Mouse (Mus musculus): ENCODE results near the gene Tmem54.

Gene Tmem54

GRCm38 (mm10) chr4:129105356-129105755, at the start of gene Tmem54:
Gene Tmem54, plus strand, starts transcription at chr4:129105548.
- in situ Hi-C loops (cut with MboI, MseI) = loop anchor here in 1 of 2 experiments (25.0 kb wide), 1 partner anchor 1457 kb away; the partner anchor contains the start of gene Nkain1

DNA sequence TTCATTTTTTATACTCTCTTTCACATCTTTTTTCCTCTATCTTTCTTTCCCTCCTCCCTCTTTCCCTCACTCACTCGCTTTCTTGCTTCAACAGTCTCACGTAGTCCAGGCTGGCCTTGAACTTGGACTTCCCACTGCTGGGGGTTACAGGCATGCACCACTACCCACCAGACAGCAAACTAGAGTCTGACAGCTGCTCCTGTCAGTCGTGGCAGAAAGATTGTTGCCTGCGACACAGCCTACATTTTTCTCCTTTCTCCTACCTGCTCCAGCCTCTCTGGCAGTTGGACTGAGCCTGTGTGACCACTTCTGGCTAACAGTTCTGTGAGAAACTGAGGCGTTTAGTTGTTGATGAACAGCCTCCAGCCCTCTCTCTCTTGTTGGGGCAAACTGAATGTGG, 49.8 kb upstream of the Tmem54 start:
- in situ Hi-C loops (cut with MboI, MseI) = loop anchor here (5.0 kb wide), 2 partner anchors 33 to 43 kb away; no protein-coding TSS in a partner anchor

DNA sequence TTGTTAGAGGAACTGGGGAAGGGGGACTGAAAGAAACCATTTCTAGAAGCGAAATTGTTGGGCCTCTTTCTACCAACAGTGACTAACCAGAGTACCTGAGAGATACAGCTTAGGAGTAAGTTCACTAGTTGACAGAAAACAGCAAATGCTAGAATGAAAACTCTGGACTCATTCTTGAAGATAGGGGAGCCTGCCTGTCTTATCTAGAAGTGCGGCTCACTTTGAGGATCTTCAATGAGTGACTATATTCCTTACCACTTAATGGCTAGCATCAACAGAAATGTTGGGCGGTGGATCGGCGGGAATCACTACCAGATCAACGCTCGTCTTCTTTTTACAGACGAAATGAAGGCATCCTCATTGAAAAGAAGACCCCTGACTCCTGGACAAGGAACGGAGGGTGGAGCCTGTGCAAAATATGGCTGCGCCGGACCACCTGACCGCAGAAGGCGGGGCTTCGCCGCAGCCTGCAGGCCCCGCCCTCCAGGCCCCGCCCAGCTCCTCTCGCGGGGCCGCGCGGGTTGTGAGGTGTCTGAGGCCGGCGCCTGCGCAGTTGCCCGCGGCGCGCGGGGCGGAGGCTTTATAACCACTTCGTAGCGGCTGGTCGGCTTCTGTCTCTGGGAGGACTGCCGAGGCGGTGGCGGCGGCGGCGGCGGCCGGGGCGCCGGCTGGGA, 47.7 kb upstream of the Tmem54 start:
- in situ Hi-C loops (cut with MboI, MseI) = loop anchor here (5.0 kb wide), 2 partner anchors 35 to 45 kb away; no protein-coding TSS in a partner anchor

- in situ Hi-C loops (cut with MboI, MseI) = loop anchor here (5.0 kb wide), 2 partner anchors 36 to 46 kb away; no protein-coding TSS in a partner anchor
These were observed 46.9 kb upstream of the Tmem54 start, which contains the start of gene Rnf19b for GRCm38 (mm10) chr4:129058207-129059092. Gene Rnf19b, plus strand, starts transcription at chr4:129058271.

GRCm38 (mm10) chr4:129059125-129059551, 46.2 kb upstream of the Tmem54 start:
- in situ Hi-C loops (cut with MboI, MseI) = loop anchor here (5.0 kb wide), 2 partner anchors 37 to 47 kb away; no protein-coding TSS in a partner anchor

- in situ Hi-C loops (cut with MboI, MseI) = loop anchor here (5.0 kb wide), 2 partner anchors 38 to 48 kb away; no protein-coding TSS in a partner anchor
These were observed 45.4 kb upstream of the Tmem54 start for GRCm38 (mm10) chr4:129059922-129060321.

DNA sequence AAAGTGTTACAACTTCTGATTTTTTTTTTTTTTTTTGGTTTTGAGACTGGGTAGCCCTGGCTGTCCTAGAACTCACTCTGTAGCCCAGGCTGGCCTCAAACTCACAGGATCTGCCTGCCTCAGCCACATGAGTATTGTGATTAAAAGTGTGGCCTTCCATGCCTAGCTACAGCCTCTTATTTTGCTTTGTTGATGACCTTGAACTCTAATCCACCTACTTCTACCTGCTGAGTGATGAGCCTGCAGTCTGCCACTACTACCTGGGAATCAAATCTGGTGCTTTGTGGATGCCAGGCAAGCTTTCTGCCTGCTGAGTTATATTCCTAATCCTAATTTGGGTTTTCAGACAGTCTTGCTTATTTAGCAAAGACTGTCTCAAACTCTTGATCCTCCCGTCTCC, 43.9 kb upstream of the Tmem54 start:
- in situ Hi-C loops (cut with MboI, MseI) = no loop called here

DNA sequence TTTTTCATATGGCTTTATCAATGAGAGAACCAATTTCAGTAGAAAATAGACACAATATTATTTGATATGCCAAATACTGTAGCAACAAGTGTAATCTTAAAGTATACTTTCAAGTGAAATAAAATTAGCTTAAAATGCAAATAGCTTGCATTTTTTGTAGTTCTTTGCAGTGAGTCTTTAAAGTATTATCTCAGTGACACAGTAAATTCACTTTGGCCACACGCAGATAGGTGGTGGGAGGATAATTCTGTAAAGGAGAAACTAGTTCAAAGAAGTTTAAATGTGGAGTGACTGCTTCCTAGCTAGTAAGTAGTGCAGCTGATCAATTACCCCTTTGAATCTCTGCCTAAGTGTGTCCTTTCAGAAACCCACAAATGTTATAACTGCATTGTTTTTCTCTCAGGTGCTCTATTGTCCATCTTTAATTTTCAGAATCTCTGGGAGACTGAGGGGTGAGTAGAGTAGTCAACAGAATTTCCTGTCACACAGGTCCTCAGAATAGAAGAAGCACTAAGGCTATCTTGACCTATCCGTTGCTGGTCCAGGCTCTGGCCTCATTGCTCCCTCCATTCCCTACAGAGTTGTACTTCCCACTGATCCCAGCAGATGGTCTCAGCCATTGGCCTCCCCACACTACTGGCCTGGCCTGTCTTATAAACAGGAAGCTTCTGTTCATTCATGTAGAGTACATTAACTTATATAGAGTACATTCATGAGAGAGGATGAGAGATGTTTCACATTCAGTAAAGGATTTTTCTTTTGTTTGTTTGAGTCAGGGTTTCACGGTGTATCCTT, 42.9 kb upstream of the Tmem54 start:
- in situ Hi-C loops (cut with MboI, MseI) = no loop called here

GRCm38 (mm10) chr4:129065688-129066236, 39.6 kb upstream of the Tmem54 start:
- in situ Hi-C loops (cut with MboI, MseI) = no loop called here

- in situ Hi-C loops (cut with MboI, MseI) = no loop called here
These were observed 37.5 kb upstream of the Tmem54 start for GRCm38 (mm10) chr4:129067638-129068415.

- in situ Hi-C loops (cut with MboI, MseI) = no loop called here
These were observed 36.5 kb upstream of the Tmem54 start for GRCm38 (mm10) chr4:129068848-129069247.

DNA sequence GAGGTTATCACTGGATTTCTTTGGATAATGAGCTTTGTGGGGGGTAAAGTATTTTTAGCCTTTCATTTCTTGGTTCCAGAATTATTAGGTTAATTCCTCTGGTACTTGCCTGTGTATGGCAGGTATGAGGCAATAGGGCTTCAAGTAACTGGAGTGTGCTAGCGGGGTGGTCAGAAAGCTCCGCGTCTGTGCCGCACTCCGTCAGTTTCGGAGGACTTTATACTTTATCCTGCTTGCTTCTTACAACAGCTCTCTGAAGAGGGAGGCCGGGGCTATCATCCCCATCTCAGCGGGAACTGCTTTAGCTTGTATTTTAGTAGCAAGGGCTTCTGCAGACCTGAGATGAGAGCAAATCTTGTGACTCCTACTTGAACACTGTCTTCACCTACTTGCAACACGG, 26.2 kb upstream of the Tmem54 start:
- in situ Hi-C loops (cut with MboI, MseI) = no loop called here

- in situ Hi-C loops (cut with MboI, MseI) = no loop called here
These were observed 24.3 kb upstream of the Tmem54 start for GRCm38 (mm10) chr4:129081041-129081440.

DNA sequence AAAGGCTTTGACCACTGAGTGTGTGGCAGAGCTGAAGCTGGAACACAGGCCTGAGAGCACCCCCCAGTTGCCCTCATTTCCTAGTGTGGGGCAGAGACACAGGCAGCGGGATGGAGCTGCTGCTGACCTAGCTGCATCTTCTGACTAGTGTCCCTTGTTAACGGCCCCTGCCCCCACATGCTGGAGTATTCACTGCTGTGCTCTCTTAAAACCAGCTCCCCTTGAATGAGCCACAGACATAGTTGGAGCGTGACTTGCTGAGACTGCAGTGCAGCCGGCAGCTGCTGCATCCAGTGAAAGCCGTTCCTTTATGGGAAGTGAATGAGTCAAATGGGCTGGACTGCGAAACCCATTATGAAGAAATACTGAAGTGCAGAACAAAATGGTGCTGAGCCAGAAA, 23.8 kb upstream of the Tmem54 start:
- in situ Hi-C loops (cut with MboI, MseI) = no loop called here

DNA sequence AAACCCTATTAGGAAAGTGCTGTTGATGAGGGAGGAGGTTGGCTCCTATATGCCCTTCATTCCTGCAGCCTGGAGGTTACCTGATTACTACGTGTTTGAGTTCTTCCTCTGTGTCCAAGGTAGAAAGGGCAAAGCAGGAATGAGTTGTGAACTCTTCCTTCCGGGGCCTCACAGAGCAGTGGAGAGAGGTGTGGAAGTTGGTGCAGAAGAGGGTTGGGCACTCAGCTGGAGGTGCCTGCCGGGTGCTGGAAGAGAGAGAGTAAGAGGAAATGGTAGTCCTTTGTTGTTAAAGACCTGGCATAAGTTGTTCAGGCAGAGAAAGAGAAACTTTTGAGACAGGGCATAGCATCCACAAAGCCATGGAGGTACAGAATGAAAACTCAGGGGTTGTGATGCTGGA, 23.4 kb upstream of the Tmem54 start:
- in situ Hi-C loops (cut with MboI, MseI) = no loop called here

DNA sequence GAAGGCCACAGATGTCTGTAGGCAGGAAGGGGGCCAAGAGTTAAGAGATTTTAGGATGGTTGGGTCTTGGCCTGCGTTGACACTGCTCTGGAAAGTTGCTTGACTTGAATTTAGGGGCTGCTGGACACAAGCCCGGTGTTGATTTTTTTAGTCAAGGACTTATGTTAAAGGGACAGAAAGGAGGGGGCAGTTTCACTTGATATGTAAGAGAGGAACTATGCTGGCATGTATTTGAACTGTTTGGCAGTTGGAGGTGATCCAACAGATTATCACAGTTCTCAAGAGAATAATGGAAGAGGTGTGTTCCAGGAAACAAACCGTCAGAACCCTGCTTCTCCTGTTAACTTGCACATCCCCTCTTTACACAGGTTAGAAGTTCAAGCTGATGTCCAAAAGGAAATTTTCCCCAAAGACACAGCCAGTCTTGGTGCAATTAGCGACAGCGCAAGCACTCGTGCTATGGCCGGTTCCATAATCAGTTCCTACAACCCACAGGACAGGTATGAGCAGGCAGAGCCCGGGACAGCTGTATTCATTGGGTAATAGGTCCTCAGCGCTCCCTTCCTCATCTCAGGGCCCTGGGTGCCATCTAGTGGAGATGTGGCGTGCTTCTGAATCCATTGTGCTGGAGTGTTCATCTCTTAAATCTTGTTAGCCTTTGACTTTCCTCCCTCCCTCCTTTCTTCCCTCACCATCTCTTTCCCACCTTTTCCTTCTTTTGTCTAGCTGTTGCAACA, 22.8 kb upstream of the Tmem54 start:
- in situ Hi-C loops (cut with MboI, MseI) = no loop called here

DNA sequence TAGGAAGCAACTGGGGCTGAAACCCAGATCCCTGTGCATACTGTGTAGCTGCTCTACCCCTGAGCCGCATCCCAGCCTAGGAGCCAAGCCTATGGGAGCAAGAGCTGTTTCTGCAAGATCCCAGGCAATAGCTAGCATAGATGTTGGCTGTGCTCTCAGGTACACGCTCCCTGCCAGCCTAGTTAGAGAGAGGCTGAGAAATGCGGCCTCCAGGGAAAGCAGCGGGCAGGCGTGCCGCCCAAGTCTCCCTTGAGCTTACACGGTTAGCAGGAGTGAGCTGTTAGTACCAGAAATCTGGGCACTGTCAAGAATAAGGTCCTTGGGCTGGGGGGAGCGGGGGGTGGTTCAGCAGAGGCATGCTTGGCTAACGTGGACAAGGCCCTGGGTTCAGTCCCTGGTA, 20.5 kb upstream of the Tmem54 start:
- in situ Hi-C loops (cut with MboI, MseI) = loop anchor here (5.0 kb wide), 2 partner anchors 108 to 128 kb away; no protein-coding TSS in a partner anchor

- in situ Hi-C loops (cut with MboI, MseI) = loop anchor here (5.0 kb wide), 2 partner anchors 109 to 129 kb away; no protein-coding TSS in a partner anchor
These were observed 19.3 kb upstream of the Tmem54 start for GRCm38 (mm10) chr4:129086078-129086477.

- in situ Hi-C loops (cut with MboI, MseI) = loop anchor here (5.0 kb wide), 2 partner anchors 111 to 131 kb away; no protein-coding TSS in a partner anchor
These were observed 17.5 kb upstream of the Tmem54 start for GRCm38 (mm10) chr4:129087850-129088249.

Measured in T-helper 17 cell (primary cell).